Mouse (Mus musculus): Measurements from ENCODE around the gene Mn1.

DNA sequence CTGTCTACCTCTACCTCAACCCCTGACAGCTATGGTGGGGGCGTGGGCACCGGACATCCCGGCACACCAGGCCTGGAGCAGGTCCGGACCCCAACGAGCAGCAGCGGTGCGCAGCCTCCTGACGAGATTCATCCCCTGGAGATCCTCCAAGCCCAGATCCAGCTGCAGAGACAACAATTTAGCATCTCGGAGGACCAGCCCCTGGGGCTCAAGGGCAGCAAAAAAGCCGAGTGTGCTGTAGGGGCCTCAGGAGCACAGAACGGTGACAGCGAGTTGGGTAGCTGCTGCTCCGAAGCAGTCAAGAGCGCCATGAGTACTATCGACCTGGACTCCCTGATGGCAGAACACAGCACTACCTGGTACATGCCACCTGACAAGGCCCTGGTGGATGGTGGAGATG lies 4.3 kb downstream of the Mn1 start:
- no peak for TF ChIP-seq CTCF (IDR thresholded peaks at IDR 0.05; ENCODE audit: low read depth)
- no peak for TF ChIP-seq EP300 (optimal IDR thresholded peaks at IDR 0.05)
